Mouse (Mus musculus): ENCODE results near the gene Tmtc4.

GRCm38 (mm10) chr14:122883410-122883806 is 100.4 kb downstream of the Tmtc4 start:
- TF ChIP-seq EP300 (IDR thresholded peaks at IDR 0.05): no peak
- no peak for TF ChIP-seq CTCF (IDR thresholded peaks at IDR 0.05)

Data from lung, postnatal 0 days (tissue).